Mouse (Mus musculus): ENCODE measurements around the gene Olfr1357. TPM values are rescaled to one million over a fixed set of nuclear protein-coding genes. Genes with fewer than 3 reads are reported as not detected.

Olfr1357 gene
- polyA plus RNA-seq, 1 experiment: not detected

GRCm38 (mm10) chr10:78578204-78578603 lies 39.7 kb downstream of the Olfr1357 start:
- no peak overlapping the region for H3K27ac ChIP-seq (ENCODE audit: insufficient read depth, low read length)
- H3K27me3 ChIP-seq (ENCODE audit: control insufficient read depth, insufficient read depth, low read length): no peaks in the 10 kb centered on the region
- no peak for DNase-seq
- H3K4me3 ChIP-seq (replicated peaks; ENCODE audit: insufficient read depth, low read depth, low read length): no peak overlapping the region
- TF ChIP-seq POLR2A (IDR thresholded peaks at IDR 0.05; ENCODE audit: borderline replicate concordance, insufficient read depth, low read length) (no peak), CTCF (IDR thresholded peaks at IDR 0.05; ENCODE audit: borderline replicate concordance, insufficient read depth, low read depth, low read length) (no peak)
- 59% methylated on average over 3 of the region's 3 CpGs for WGBS
- peaks cover 31% of the 10 kb centered on the region for H3K4me1 ChIP-seq (ENCODE audit: control insufficient read depth, insufficient read depth, low read length)

GRCm38 (mm10) chr10:78576435-78577184 lies 41.3 kb downstream of the Olfr1357 start:
- 58% methylated on average over 16 of the region's 16 CpGs for WGBS
- DNase-seq: peak in 1 of 2 experiments; percentile 36
- Histone ChIP-seq H3K27me3 (ENCODE audit: control insufficient read depth, insufficient read depth, low read length) (no peaks in the 10 kb centered on the region), H3K4me1 (ENCODE audit: control insufficient read depth, insufficient read depth, low read length) (peaks cover 23% of the 10 kb centered on the region), H3K27ac (ENCODE audit: insufficient read depth, low read length) (peak overlapping the region; percentile 9), H3K4me3 (replicated peaks; ENCODE audit: insufficient read depth, low read depth, low read length) (no peak overlapping the region)
- TF ChIP-seq POLR2A (IDR thresholded peaks at IDR 0.05; ENCODE audit: borderline replicate concordance, insufficient read depth, low read length) (no peak), CTCF (IDR thresholded peaks at IDR 0.05; ENCODE audit: borderline replicate concordance, insufficient read depth, low read depth, low read length) (no peak)

- WGBS: 1% methylated on average over 2 of the region's 2 CpGs
- TF ChIP-seq CTCF (IDR thresholded peaks at IDR 0.05; ENCODE audit: borderline replicate concordance, insufficient read depth, low read depth, low read length) (no peak), POLR2A (IDR thresholded peaks at IDR 0.05; ENCODE audit: borderline replicate concordance, insufficient read depth, low read length) (0 out of 2 replicates have a peak, but pooled peaks have one; percentile 19)
- peak overlapping the region; percentile 95; the same call in 1 of the 2 replicates for H3K27ac ChIP-seq (ENCODE audit: insufficient read depth, low read length)
- peaks cover 23% of the 10 kb centered on the region for H3K4me1 ChIP-seq (ENCODE audit: control insufficient read depth, insufficient read depth, low read length)
- DNase-seq: peak; percentile 95 to 98
- peak overlapping the region; percentile 78 for H3K4me3 ChIP-seq (replicated peaks; ENCODE audit: insufficient read depth, low read depth, low read length)
- no peaks in the 10 kb centered on the region for H3K27me3 ChIP-seq (ENCODE audit: control insufficient read depth, insufficient read depth, low read length)
Observed at GRCm38 (mm10) chr10:78575690-78576089, 42.2 kb downstream of the Olfr1357 start.

GRCm38 (mm10) chr10:78575105-78575632 lies 42.7 kb downstream of the Olfr1357 start:
- peaks cover 23% of the 10 kb centered on the region for H3K4me1 ChIP-seq (ENCODE audit: control insufficient read depth, insufficient read depth, low read length)
- H3K4me3 ChIP-seq (replicated peaks; ENCODE audit: insufficient read depth, low read depth, low read length): peak overlapping the region; percentile 78
- no peaks in the 10 kb centered on the region for H3K27me3 ChIP-seq (ENCODE audit: control insufficient read depth, insufficient read depth, low read length)
- peak overlapping the region; percentile 95 for H3K27ac ChIP-seq (ENCODE audit: insufficient read depth, low read length)
- no peak for TF ChIP-seq POLR2A (IDR thresholded peaks at IDR 0.05; ENCODE audit: borderline replicate concordance, insufficient read depth, low read length)
- TF ChIP-seq CTCF (IDR thresholded peaks at IDR 0.05; ENCODE audit: borderline replicate concordance, insufficient read depth, low read depth, low read length): no peak
- 3% methylated on average over 13 of the region's 13 CpGs for WGBS
- DNase-seq: no peak

DNA sequence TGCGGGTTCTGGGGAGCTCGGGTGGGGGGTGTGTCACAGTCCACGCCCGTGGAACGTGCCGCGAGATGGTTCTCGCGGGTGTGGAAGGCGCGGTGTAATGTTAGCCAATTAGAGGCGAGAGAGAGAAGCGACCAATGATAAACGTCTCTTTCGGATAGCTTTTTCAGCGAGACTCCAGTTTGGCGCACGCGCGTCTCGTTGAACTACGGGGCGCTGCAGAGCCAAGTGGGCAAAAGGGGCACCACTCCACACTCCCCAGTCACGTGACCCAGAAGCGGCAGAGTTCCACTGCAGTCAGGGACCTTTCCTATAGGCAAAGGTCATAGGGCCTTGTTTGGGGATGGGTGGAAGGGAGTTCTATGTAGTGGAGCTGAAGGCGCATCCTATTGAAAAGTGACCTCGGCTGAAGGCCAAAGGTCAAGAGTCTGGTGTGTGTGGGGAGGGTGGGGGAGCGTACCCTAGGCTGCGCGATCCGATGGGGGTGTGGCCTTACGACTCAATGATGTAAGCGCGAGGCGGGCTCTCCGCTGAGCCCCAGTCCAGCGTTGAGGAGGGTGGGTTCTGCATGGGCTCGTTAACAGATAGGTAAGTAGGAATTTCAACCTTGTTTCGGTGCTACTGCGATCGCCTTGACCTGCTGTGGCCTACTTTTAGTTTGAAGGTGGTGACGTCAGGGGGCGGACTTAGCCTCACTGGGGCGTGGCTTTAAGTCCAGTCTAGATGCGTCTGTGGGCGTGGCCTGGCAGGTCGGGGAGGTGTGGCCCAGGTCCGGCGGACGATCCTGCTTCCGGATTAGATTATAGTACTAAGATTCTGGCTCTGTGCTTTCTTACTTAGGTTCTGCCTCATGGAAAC lies 43.4 kb downstream of the Olfr1357 start, which contains the start of gene Ilvbl:
Gene Ilvbl (plus strand): TSS at position 97 of the 855 bp plus-strand sequence.
- H3K4me1 ChIP-seq (ENCODE audit: control insufficient read depth, insufficient read depth, low read length): peaks cover 19% of the 10 kb centered on the region
- peak; percentile 38; the same call in 1 of the 2 replicates for TF ChIP-seq POLR2A (IDR thresholded peaks at IDR 0.05; ENCODE audit: borderline replicate concordance, insufficient read depth, low read length)
- TF ChIP-seq CTCF (IDR thresholded peaks at IDR 0.05; ENCODE audit: borderline replicate concordance, insufficient read depth, low read depth, low read length): no peak
- peak within 1 kb of the TSS; percentile 95 for H3K27ac ChIP-seq (ENCODE audit: insufficient read depth, low read length)
- peak; percentile 94 to 95 for DNase-seq
- under 1% methylated on average over 51 of the region's 51 CpGs for WGBS
- H3K4me3 ChIP-seq (replicated peaks; ENCODE audit: insufficient read depth, low read depth, low read length): peak within 1 kb of the TSS; percentile 78
- no peaks in the 10 kb centered on the region for H3K27me3 ChIP-seq (ENCODE audit: control insufficient read depth, insufficient read depth, low read length)

- DNase-seq: no peak
- no peak overlapping the region for H3K4me3 ChIP-seq (replicated peaks; ENCODE audit: insufficient read depth, low read depth, low read length)
- WGBS: 53% methylated on average over 3 of the region's 3 CpGs
- H3K27ac ChIP-seq (ENCODE audit: insufficient read depth, low read length): no peak overlapping the region
- TF ChIP-seq CTCF (IDR thresholded peaks at IDR 0.05; ENCODE audit: borderline replicate concordance, insufficient read depth, low read depth, low read length) (no peak), POLR2A (IDR thresholded peaks at IDR 0.05; ENCODE audit: borderline replicate concordance, insufficient read depth, low read length) (no peak)
- peaks cover 15% of the 10 kb centered on the region for H3K4me1 ChIP-seq (ENCODE audit: control insufficient read depth, insufficient read depth, low read length)
- H3K27me3 ChIP-seq (ENCODE audit: control insufficient read depth, insufficient read depth, low read length): no peaks in the 10 kb centered on the region
Observed at GRCm38 (mm10) chr10:78573226-78573625, 44.6 kb downstream of the Olfr1357 start.

- no peaks in the 10 kb centered on the region for H3K27me3 ChIP-seq (ENCODE audit: control insufficient read depth, insufficient read depth, low read length)
- no peak for DNase-seq
- TF ChIP-seq POLR2A (IDR thresholded peaks at IDR 0.05; ENCODE audit: borderline replicate concordance, insufficient read depth, low read length) (no peak), CTCF (IDR thresholded peaks at IDR 0.05; ENCODE audit: borderline replicate concordance, insufficient read depth, low read depth, low read length) (no peak)
- WGBS: 54% methylated on average over 2 of the region's 2 CpGs
- H3K4me1 ChIP-seq (ENCODE audit: control insufficient read depth, insufficient read depth, low read length): no peaks in the 10 kb centered on the region; the same call in 1 of the 2 replicates
- H3K27ac ChIP-seq (ENCODE audit: insufficient read depth, low read length): no peak overlapping the region
- H3K4me3 ChIP-seq (replicated peaks; ENCODE audit: insufficient read depth, low read depth, low read length): no peak overlapping the region
Observed at GRCm38 (mm10) chr10:78570897-78571296, 47.0 kb downstream of the Olfr1357 start.

Measured in cerebellum, adult 2 months (tissue).